Mouse (Mus musculus): ENCODE results near the gene Vwce.

The Vwce gene

GRCm38 (mm10) chr19:10691121-10691520, 57.1 kb downstream of the Vwce start:
- DNase-seq (ENCODE audit: low read depth, low spot score) = no peak

- DNase-seq (ENCODE audit: low read depth, low spot score) = no peak
Observed at GRCm38 (mm10) chr19:10691660-10692059, 57.6 kb downstream of the Vwce start.

- DNase-seq (ENCODE audit: low read depth, low spot score) = no peak
Observed at GRCm38 (mm10) chr19:10692361-10692760, 58.3 kb downstream of the Vwce start.

GRCm38 (mm10) chr19:10693926-10694682, 60.1 kb downstream of the Vwce start:
- no peak for DNase-seq (ENCODE audit: low read depth, low spot score)

- no peak for DNase-seq (ENCODE audit: low read depth, low spot score)
Observed at GRCm38 (mm10) chr19:10695801-10696200, 61.8 kb downstream of the Vwce start.

GRCm38 (mm10) chr19:10698131-10698991, 64.3 kb downstream of the Vwce start:
- DNase-seq (ENCODE audit: low read depth, low spot score) = no peak

- DNase-seq (ENCODE audit: low read depth, low spot score) = no peak
Observed at GRCm38 (mm10) chr19:10699851-10700250, 65.8 kb downstream of the Vwce start.

GRCm38 (mm10) chr19:10701013-10701726, 67.2 kb downstream of the Vwce start:
- no peak for DNase-seq (ENCODE audit: low read depth, low spot score)

GRCm38 (mm10) chr19:10702125-10702524, 68.1 kb downstream of the Vwce start:
- DNase-seq (ENCODE audit: low read depth, low spot score) = no peak

- DNase-seq (ENCODE audit: low read depth, low spot score) = no peak
Observed at GRCm38 (mm10) chr19:10703470-10703869, 69.5 kb downstream of the Vwce start.

GRCm38 (mm10) chr19:10707087-10707875, 73.3 kb downstream of the Vwce start:
- no peak for DNase-seq (ENCODE audit: low read depth, low spot score)

GRCm38 (mm10) chr19:10707881-10708280, 73.9 kb downstream of the Vwce start:
- DNase-seq (ENCODE audit: low read depth, low spot score) = no peak

GRCm38 (mm10) chr19:10708900-10709299, 74.9 kb downstream of the Vwce start:
- no peak for DNase-seq (ENCODE audit: low read depth, low spot score)

- DNase-seq (ENCODE audit: low read depth, low spot score) = peak; percentile 55
Observed at GRCm38 (mm10) chr19:10709360-10710087, 75.5 kb downstream of the Vwce start.

- DNase-seq (ENCODE audit: low read depth, low spot score) = no peak
Observed at GRCm38 (mm10) chr19:10710088-10710511, 76.1 kb downstream of the Vwce start.

GRCm38 (mm10) chr19:10710751-10711150, 76.7 kb downstream of the Vwce start:
- DNase-seq (ENCODE audit: low read depth, low spot score) = no peak

GRCm38 (mm10) chr19:10712194-10712593, 78.2 kb downstream of the Vwce start:
- DNase-seq (ENCODE audit: low read depth, low spot score) = no peak

GRCm38 (mm10) chr19:10712646-10713045, 78.6 kb downstream of the Vwce start:
- no peak for DNase-seq (ENCODE audit: low read depth, low spot score)

GRCm38 (mm10) chr19:10713551-10713950, 79.5 kb downstream of the Vwce start:
- no peak for DNase-seq (ENCODE audit: low read depth, low spot score)

GRCm38 (mm10) chr19:10714168-10714567, 80.2 kb downstream of the Vwce start:
- no peak for DNase-seq (ENCODE audit: low read depth, low spot score)
